Mouse (Mus musculus) CD4-positive, CD25-positive, alpha-beta regulatory T cell, adult 2 months (primary cell): Measurements from ENCODE around the gene Cptp.

Source experiments
- DNase-seq: peaks from one replicate; pipeline ENCODE4 v3.0.0-alpha.2; 2012; ENCODE audit warnings: low read depth, low spot score

Gene Cptp

DNA sequence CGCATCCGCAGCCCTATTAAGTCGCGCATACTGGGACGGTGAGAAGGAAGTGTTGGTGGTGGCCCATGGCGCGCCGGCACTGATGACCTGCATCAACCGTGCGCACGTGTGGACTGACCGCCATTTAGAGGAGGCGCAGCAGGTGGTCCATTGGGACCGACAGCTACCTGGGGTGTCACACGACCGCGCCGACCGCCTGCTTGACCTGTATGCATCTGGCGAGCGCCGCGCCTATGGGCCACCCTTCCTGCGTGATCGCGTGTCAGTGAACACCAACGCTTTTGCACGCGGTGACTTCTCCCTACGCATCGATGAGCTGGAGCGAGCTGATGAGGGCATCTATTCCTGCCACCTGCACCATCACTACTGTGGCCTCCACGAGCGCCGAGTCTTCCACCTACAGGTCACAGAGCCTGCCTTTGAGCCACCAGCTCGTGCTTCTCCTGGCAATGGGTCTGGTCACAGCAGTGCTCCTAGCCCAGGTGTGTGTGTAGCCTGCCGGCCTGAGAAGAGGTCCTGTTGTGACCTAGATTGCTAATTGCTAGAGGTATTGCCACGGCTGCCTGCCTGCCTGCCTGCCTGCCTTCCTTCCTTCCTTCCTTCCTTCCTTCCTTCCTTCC is 27.5 kb downstream of the Cptp start:
- DNase-seq: peak; percentile 30

DNA sequence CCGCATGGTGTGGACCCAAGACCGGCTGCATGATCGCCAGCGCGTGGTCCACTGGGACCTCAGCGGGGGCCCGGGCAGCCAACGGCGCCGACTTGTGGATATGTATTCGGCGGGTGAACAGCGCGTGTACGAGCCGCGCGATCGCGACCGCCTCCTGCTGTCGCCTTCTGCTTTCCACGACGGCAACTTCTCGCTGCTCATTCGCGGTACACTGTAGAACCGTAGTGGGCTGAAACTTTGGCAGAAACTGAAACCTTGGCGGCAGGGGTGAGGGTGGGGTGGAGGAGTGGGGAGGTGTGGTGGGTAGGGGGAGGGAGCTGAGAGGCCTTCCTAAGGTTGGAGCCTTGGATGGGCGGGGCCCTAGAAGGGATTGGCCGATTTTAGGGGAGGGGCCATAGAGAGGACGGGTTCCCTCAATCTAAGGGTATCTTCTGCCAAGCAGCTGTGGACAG is 28.2 kb downstream of the Cptp start:
- DNase-seq: peak; percentile 87

DNA sequence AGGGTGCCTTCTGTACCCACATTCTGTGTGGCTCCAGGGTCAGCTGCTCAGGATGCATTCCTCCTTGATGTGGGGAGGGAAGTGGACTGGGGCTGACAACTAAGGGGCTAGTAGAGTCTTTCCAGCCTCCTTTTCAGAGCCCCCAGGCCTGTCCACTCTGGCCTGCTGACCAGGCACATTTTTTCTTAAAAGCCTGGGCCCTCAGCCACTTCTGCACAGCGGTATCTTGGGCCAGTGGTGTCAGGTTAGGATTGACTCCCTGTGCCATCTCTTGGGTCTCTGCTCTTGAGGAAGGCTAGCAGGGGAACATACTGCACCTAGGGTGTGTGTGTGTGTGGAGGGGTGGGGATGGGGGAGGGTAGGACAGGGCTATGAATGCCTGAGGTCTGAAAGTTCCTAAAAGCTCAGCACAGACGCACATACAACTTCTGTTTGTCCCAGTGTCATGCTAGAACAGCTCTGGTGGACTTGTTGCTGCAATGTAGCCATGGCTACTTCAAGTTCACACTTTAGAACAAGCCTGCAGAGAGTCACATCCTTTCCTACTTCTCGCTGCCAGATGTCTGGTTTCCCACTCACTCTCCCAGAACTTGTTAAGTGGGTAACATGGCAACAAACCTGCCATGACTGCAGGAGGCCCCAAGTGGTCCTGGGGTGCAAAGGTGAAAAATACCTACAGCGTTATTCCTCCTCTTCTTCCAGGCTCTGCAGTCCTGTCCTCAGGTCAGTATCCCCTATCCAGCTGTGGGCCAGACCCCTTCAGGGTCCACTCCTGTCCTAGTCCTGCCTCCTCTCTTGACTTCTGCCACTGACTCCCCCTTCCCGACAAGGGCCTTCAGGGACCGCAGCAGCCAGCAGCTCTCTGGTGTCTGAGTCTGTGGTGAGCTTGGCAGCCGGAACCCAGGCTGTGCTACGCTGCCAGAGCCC is 28.9 kb downstream of the Cptp start:
- peak; percentile 20 for DNase-seq

GRCm38 (mm10) chr4:155839483-155839910 is 29.7 kb downstream of the Cptp start, which contains the start of gene Mxra8:
TSS of gene Mxra8 (plus strand) at chr4:155839680.
- DNase-seq: no peak

GRCm38 (mm10) chr4:155838187-155839153 is 30.8 kb downstream of the Cptp start:
- DNase-seq: no peak

GRCm38 (mm10) chr4:155837404-155838010 is 31.7 kb downstream of the Cptp start:
- no peak for DNase-seq

DNA sequence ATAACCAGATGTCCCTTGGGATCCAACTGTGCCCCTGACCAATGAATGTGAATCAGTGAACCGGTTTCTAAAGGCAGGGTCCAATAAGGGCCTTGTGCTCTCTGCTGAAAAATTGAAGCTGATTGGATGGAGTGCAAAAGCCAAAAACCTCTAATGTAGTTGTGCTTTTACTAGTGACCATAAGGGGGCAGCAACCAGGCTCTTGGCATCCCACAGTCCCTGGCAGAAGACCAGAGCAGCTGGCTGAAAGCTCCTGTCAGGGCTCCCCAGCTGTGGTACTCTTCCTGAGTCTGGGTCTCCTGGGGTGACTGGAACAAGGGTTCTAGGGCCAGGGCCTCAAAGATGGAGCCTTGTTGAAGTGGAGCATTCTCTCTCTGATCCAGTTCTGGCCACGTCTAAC is 35.4 kb downstream of the Cptp start:
- peak; percentile 83 for DNase-seq

- DNase-seq: no peak
These were observed 36.0 kb downstream of the Cptp start for GRCm38 (mm10) chr4:155833234-155833633.

GRCm38 (mm10) chr4:155832321-155832720 is 36.9 kb downstream of the Cptp start:
- DNase-seq: no peak

DNA sequence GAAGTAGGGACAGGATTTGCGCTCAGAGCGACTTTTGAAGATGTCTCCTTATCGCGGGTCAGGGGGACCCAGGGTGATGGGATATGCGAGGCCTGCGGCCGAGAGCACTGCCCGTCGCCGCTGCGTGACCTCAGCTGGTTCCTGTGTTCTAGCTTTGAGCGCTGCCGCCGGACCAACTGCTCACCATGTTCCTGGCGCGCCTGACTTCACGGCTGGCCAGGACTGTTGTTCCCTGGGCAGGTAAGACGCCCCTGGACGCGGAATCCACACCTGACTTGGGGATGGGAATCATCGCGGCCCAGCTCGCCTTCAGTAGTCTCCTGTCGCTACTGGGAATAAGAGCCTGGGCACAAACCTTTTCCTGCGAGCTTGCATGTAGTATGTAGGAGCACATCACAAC is 37.4 kb downstream of the Cptp start:
- no peak for DNase-seq

- DNase-seq: peak; percentile 92
These were observed 38.0 kb downstream of the Cptp start, which contains the start of gene Aurkaip1 for GRCm38 (mm10) chr4:155831205-155831766. TSS of gene Aurkaip1 (plus strand) at chr4:155831272.

GRCm38 (mm10) chr4:155830596-155830995 is 38.6 kb downstream of the Cptp start:
- no peak for DNase-seq

DNA sequence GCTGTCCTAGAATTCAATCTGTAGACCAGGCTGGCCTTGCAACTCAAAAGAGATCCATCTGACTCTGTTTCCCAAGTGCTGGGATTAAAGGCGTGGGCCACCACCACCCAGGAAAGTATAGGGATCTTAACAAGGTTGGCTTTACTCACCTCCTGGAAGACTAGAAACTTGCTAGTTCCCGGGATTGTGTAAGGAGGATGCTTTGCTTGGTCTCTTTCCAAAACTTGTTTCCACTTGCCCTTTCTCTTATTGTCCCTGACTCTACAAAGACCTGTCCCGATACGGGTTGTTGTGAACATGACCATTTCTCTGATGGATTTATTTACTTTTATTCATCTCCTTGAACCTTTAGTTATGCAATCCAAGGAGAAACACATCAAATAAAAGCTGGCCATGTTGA is 39.4 kb downstream of the Cptp start:
- no peak for DNase-seq

DNA sequence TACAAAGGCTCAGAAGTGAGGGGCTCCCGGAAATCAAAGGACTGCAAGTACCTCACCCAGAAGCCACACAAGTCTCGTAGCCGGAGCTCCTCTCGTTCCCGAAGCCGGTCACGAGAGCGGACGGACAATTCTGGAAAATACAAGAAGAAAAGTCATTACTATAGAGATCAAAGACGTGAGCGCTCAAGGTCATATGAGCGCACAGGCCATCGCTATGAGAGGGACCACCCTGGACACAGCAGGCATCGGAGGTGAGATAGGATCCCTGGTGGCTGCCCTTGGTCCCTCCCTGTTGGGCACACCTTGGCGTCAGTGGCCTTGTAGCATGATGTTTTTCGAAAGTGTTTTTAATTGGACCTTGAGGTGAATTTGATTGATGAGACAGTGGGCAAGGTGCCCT is 45.8 kb downstream of the Cptp start:
- no peak for DNase-seq

- DNase-seq: peak; percentile 67
These were observed 48.2 kb downstream of the Cptp start for GRCm38 (mm10) chr4:155821025-155821424.

- no peak for DNase-seq
These were observed 51.7 kb downstream of the Cptp start for GRCm38 (mm10) chr4:155817533-155817932.
